13 mouse cellular contexts compared by ENCODE assay signal in the genomic region with DNA sequence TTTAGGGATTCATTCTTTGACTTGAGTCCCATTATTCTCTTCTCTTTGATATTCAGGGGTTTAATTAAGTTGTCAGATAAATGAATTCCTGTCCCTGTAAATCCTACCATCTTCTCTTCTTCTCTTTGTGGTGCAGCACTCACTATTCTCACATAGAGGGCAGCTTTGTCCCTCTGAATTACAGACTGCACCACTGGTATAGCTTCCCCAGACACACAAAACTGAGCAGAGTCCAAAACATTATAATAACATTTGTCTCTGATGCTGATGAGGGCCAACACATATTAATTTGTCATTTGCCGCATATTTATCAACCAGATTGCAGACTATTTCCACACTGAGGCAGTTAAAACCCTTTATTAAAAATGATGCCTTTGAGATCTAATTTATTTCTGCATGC.
DNase-seq lines count a peak whose midpoint lies in the region; ATAC-seq lines count a peak whose summit lies in the region.
"Had no signal": no experiment of that assay in that cellular context is flagged by ENCODE, and none has a peak within 500 bp of the region (broad histone marks: within the 10 kb centered on the region; RNA-seq: fewer than 3 reads in every experiment).

No protein-coding gene starts in this region.

- 0 out of 2 replicates have a peak, but pooled peaks have one; percentile 52 for ATAC-seq in frontal cortex, adult (ENCODE audit: low TSS enrichment)
- ATAC-seq in megakaryocyte, adult 5-6 weeks (ENCODE audit: poor library complexity, severe bottlenecking), result no peak
- ATAC-seq in cerebellum, adult (ENCODE audit: insufficient number of reproducible peaks, low FRiP score, low TSS enrichment), result no peak
- ATAC-seq: intestine, embryonic 15.5 days had no signal

- DNase-seq in frontal cortex, postnatal 36 days (ENCODE audit: low spot score in 2 of 2), result no peak
- DNase-seq in retina, postnatal 1 day, result peak; percentile 29
- DNase-seq in retina, embryonic 14.5 days (ENCODE audit: low spot score), result no peak
- DNase-seq in layer of hippocampus, adult 9-11 months, result peak; percentile 24
- no peak for DNase-seq in cerebellum, postnatal 25 days
- DNase-seq: cerebellum, postnatal 36 days; heart, adult 18-20 months; lung, adult 18-20 months; thymus, postnatal 14 days had no signal

Comparison
In these comparisons a context has a peak if more than half of its experiments do, and no peak if none do; other contexts are left out.
1. DNase-seq: peak in retina, postnatal 1 day (single experiment) and layer of hippocampus, adult 9-11 months (single experiment); none in frontal cortex, postnatal 36 days (0 of 2), retina, embryonic 14.5 days (single experiment) and cerebellum, postnatal 25 days (0 of 2).